Mouse (Mus musculus) 416B (cell line): Measurements from ENCODE around the gene Bcl9l.

ENCODE experiments used
- DNase-seq: peaks from one replicate; pipeline ENCODE4 v3.0.0; 2011; ENCODE audit warnings: low read depth

Bcl9l gene

GRCm38 (mm10) chr9:44497624-44498377 is 15.2 kb downstream of the Bcl9l start:
- peak; percentile 62 for DNase-seq

GRCm38 (mm10) chr9:44498421-44499355 is 16.1 kb downstream of the Bcl9l start:
- DNase-seq: no peak

GRCm38 (mm10) chr9:44499356-44500162 is 16.9 kb downstream of the Bcl9l start:
- no peak for DNase-seq

GRCm38 (mm10) chr9:44500163-44500533 is 17.5 kb downstream of the Bcl9l start:
- DNase-seq: no peak

GRCm38 (mm10) chr9:44500638-44501175 is 18.1 kb downstream of the Bcl9l start:
- DNase-seq: no peak

- peak; percentile 43 for DNase-seq
These were observed 18.7 kb downstream of the Bcl9l start for GRCm38 (mm10) chr9:44501206-44501879.

GRCm38 (mm10) chr9:44502006-44502405 is 19.4 kb downstream of the Bcl9l start:
- DNase-seq: peak; percentile 76

- DNase-seq: no peak
These were observed 22.5 kb downstream of the Bcl9l start for GRCm38 (mm10) chr9:44504893-44505823.

GRCm38 (mm10) chr9:44505824-44506467 is 23.3 kb downstream of the Bcl9l start:
- DNase-seq: no peak

- DNase-seq: no peak
These were observed 23.9 kb downstream of the Bcl9l start for GRCm38 (mm10) chr9:44506566-44506965.

GRCm38 (mm10) chr9:44507345-44507744 is 24.7 kb downstream of the Bcl9l start:
- no peak for DNase-seq

GRCm38 (mm10) chr9:44508124-44508619 is 25.5 kb downstream of the Bcl9l start:
- DNase-seq: no peak

- no peak for DNase-seq
These were observed 26.3 kb downstream of the Bcl9l start for GRCm38 (mm10) chr9:44508721-44509486.

- DNase-seq: peak; percentile 29
These were observed 27.1 kb downstream of the Bcl9l start for GRCm38 (mm10) chr9:44509487-44510354.

- DNase-seq: no peak
These were observed 27.8 kb downstream of the Bcl9l start for GRCm38 (mm10) chr9:44510355-44510871.

GRCm38 (mm10) chr9:44510872-44511601 is 28.4 kb downstream of the Bcl9l start:
- peak; percentile 41 for DNase-seq
